Mouse (Mus musculus): ENCODE results near the gene Prr29. TPM values are rescaled to one million over a fixed set of nuclear protein-coding genes. Genes with fewer than 3 reads are reported as not detected.

The Prr29 gene
- polyA plus RNA-seq, 1 experiment = not detected

DNA sequence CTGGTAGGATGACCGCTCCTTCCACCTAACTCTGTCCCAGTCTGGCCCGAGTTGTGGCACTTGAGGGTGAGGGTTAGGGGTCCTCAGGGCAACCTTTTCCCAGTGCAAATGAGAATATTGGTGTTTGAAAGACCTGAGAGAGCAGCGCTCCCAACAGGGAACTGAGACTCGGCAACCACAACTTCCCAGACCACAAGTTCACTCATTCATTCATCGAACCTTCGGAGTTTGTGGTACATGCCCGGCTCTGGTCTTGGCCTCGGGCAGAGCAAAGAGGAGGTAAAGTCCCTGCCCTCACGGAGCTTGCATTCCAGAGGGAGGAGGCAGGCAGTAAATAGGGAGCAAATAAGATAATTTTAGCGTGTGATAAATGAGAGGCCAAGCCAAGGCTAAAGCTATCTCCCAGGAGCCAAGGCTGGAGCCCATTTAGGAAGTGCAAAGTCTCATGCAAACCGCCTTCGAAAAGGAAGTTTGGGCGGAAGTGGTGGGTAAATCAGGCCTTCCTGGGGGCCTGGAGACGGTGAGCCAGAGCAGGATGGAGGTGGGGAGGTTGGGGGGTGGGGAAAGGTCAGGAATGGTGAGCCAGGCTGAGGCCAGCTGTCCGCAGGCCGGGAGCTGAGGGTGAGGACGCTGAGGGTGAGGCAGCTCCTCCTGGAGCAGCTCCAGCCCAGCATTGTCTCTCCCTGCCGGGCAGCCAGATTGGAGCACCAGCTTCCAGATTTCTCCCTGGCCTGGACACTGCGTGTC is 9.7 kb upstream of the Prr29 start:
- DNase-seq (ENCODE audit: low read depth) = no peak
- TF ChIP-seq CTCF (IDR thresholded peaks at IDR 0.05; ENCODE audit: borderline replicate concordance, extremely low read depth, insufficient read depth, insufficient read length) (no peak), POLR2A (IDR thresholded peaks at IDR 0.05; ENCODE audit: borderline replicate concordance, extremely low read depth, insufficient read depth, insufficient read length, poor library complexity, severe bottlenecking) (no peak)

GRCm38 (mm10) chr11:106359350-106359749 is 5.9 kb upstream of the Prr29 start:
- peak; percentile 18 for DNase-seq (ENCODE audit: low read depth)
- TF ChIP-seq POLR2A (IDR thresholded peaks at IDR 0.05; ENCODE audit: borderline replicate concordance, extremely low read depth, insufficient read depth, insufficient read length, poor library complexity, severe bottlenecking) (no peak), CTCF (IDR thresholded peaks at IDR 0.05; ENCODE audit: borderline replicate concordance, extremely low read depth, insufficient read depth, insufficient read length) (peak; percentile 50)

GRCm38 (mm10) chr11:106364712-106365111 is 560 bp upstream of the Prr29 start:
- peak; percentile 39 for DNase-seq (ENCODE audit: low read depth)
- no peak for TF ChIP-seq POLR2A (IDR thresholded peaks at IDR 0.05; ENCODE audit: borderline replicate concordance, extremely low read depth, insufficient read depth, insufficient read length, poor library complexity, severe bottlenecking)
- no peak for TF ChIP-seq CTCF (IDR thresholded peaks at IDR 0.05; ENCODE audit: borderline replicate concordance, extremely low read depth, insufficient read depth, insufficient read length)

DNA sequence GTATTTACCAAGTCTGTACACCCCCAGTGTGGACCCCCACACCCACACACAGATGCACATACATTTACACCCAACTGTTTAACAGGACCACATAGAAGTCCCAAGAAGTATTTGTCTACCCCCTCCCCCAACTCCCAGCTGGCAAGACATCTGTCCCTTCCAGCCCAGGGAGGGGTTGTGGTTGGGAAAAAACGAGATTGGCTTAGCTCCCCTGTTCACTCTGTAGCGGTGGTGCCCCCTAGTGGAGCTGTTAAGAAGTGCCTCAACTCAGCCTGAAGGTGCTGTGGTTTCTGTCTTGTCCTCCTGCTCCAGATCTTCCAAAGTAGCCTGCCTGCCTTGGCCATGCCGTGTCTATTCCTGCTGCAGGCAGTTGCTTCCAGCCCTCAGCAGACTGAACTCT is 1.0 kb downstream of the Prr29 start:
- DNase-seq (ENCODE audit: low read depth) = peak; percentile 82
- TF ChIP-seq CTCF (IDR thresholded peaks at IDR 0.05; ENCODE audit: borderline replicate concordance, extremely low read depth, insufficient read depth, insufficient read length) (peak; percentile 84), POLR2A (IDR thresholded peaks at IDR 0.05; ENCODE audit: borderline replicate concordance, extremely low read depth, insufficient read depth, insufficient read length, poor library complexity, severe bottlenecking) (no peak)

GRCm38 (mm10) chr11:106373998-106374397 is 8.7 kb downstream of the Prr29 start:
- DNase-seq (ENCODE audit: low read depth) = no peak
- no peak for TF ChIP-seq POLR2A (IDR thresholded peaks at IDR 0.05; ENCODE audit: borderline replicate concordance, extremely low read depth, insufficient read depth, insufficient read length, poor library complexity, severe bottlenecking)
- no peak for TF ChIP-seq CTCF (IDR thresholded peaks at IDR 0.05; ENCODE audit: borderline replicate concordance, extremely low read depth, insufficient read depth, insufficient read length)

DNA sequence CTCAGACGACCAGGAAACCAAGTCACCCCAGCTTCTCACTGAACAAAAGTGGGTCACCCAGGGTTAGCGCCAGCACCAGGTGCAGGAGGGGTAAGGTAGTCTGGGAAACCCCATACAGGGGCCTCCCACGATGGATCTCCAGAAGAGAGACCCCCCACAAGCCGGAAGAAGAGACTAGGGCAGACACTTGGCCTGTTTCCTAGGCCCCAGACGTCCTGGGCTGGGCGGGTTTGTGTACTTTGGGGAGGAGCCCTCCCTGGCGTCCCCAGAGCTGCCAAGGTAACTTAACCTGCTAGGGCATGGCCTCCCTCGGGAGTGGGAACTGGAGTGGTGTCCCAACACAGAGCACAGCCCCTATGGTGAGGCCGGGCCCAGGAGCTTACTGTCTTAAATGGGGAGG is 9.3 kb downstream of the Prr29 start:
- TF ChIP-seq CTCF (IDR thresholded peaks at IDR 0.05; ENCODE audit: borderline replicate concordance, extremely low read depth, insufficient read depth, insufficient read length) = no peak
- no peak for TF ChIP-seq POLR2A (IDR thresholded peaks at IDR 0.05; ENCODE audit: borderline replicate concordance, extremely low read depth, insufficient read depth, insufficient read length, poor library complexity, severe bottlenecking)
- DNase-seq (ENCODE audit: low read depth) = no peak

DNA sequence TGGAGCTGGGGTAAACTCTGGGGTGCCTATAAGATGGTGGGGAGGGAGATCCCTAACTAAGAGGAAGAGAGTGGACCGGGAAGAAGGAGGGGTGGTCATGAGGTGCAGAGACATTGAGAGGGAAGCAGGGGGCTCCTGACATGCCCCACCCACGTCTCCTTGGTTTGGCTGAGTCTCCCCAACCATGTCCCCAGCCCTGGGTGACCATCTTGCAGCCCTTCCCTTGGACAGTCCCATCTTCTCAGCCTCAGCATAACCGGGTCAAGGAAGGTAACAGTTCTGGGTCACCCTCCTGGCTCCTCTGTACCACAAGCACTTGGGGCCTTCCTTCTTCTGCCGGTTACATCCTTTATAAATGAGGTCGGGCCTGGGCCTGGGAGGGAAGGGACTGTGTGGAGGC is 9.7 kb downstream of the Prr29 start:
- no peak for DNase-seq (ENCODE audit: low read depth)
- TF ChIP-seq POLR2A (IDR thresholded peaks at IDR 0.05; ENCODE audit: borderline replicate concordance, extremely low read depth, insufficient read depth, insufficient read length, poor library complexity, severe bottlenecking) = no peak
- no peak for TF ChIP-seq CTCF (IDR thresholded peaks at IDR 0.05; ENCODE audit: borderline replicate concordance, extremely low read depth, insufficient read depth, insufficient read length)

DNA sequence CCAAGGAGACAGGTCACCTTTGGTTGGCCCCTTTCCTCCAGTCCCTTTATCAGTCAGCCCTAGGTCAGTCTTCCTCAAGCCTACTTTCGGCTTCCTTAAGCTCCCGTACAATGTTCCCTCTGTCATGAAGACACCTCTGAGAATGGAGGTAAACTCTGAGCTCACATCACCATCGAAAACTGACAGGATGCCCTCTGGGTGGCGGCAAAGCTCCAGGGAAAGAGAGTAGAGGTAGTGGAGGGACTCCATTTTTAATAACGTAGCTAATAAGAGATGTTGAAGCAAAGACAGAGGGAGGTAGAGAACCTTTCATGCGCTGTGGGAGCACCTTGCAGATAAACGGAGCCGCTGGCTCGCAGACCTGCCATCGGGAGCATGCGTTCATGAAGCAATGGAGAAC is 15.7 kb downstream of the Prr29 start:
- TF ChIP-seq POLR2A (IDR thresholded peaks at IDR 0.05; ENCODE audit: borderline replicate concordance, extremely low read depth, insufficient read depth, insufficient read length, poor library complexity, severe bottlenecking) = no peak
- TF ChIP-seq CTCF (IDR thresholded peaks at IDR 0.05; ENCODE audit: borderline replicate concordance, extremely low read depth, insufficient read depth, insufficient read length) = peak; percentile 5; the same call in 1 of the 2 replicates
- DNase-seq (ENCODE audit: low read depth) = no peak

GRCm38 (mm10) chr11:106381883-106382282 is 16.6 kb downstream of the Prr29 start:
- DNase-seq (ENCODE audit: low read depth) = no peak
- TF ChIP-seq CTCF (IDR thresholded peaks at IDR 0.05; ENCODE audit: borderline replicate concordance, extremely low read depth, insufficient read depth, insufficient read length) = no peak
- no peak for TF ChIP-seq POLR2A (IDR thresholded peaks at IDR 0.05; ENCODE audit: borderline replicate concordance, extremely low read depth, insufficient read depth, insufficient read length, poor library complexity, severe bottlenecking)

DNA sequence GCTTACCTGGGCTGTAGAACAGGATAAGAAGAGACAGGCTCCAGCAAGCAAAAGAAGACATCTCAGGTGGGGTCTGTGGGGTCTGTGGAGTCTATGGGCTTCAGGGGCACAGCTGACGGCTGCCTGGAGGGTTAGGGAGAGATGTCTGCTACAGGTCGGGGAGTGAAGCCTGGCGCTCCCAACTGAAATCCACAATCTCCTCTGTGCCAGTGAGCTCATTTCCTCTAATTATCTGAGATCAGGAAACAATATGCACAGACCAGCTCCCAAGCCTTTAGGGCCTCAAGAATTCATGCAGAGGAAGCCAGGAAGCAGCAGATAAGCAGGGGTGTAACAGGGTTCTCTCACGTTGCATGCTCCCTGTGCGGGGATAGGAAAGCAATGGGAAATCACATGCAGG is 17.2 kb downstream of the Prr29 start:
- DNase-seq (ENCODE audit: low read depth) = no peak
- no peak for TF ChIP-seq CTCF (IDR thresholded peaks at IDR 0.05; ENCODE audit: borderline replicate concordance, extremely low read depth, insufficient read depth, insufficient read length)
- TF ChIP-seq POLR2A (IDR thresholded peaks at IDR 0.05; ENCODE audit: borderline replicate concordance, extremely low read depth, insufficient read depth, insufficient read length, poor library complexity, severe bottlenecking) = no peak

GRCm38 (mm10) chr11:106383051-106383790 is 17.9 kb downstream of the Prr29 start:
- no peak for TF ChIP-seq CTCF (IDR thresholded peaks at IDR 0.05; ENCODE audit: borderline replicate concordance, extremely low read depth, insufficient read depth, insufficient read length)
- TF ChIP-seq POLR2A (IDR thresholded peaks at IDR 0.05; ENCODE audit: borderline replicate concordance, extremely low read depth, insufficient read depth, insufficient read length, poor library complexity, severe bottlenecking) = no peak
- DNase-seq (ENCODE audit: low read depth) = no peak

Data from brain, embryonic 14.5 days (tissue).